Mouse (Mus musculus) testis, adult 2 months (tissue): ENCODE measurements around the gene Ppm1h.

Experiments used
- CTCF ChIP-seq: fragments of 200-500 bp; IDR thresholded peaks from 2 replicates; pipeline ENCODE4 v1.5.1; 2012; ENCODE audit warnings: low read depth, mild to moderate bottlenecking, inconsistent platforms, low read length, moderate library complexity; ENCODE audit not compliant: control insufficient read depth, insufficient read depth, insufficient replicate concordance
- POLR2A ChIP-seq: fragments of 200-500 bp; IDR thresholded peaks from 2 replicates; pipeline ENCODE4 v1.6.1; 2012; ENCODE audit warnings: low read depth, mild to moderate bottlenecking, inconsistent platforms, low read length, moderate library complexity; ENCODE audit not compliant: control insufficient read depth

- TF ChIP-seq CTCF (no peak), POLR2A (no peak)
Observed at GRCm38 (mm10) chr10:122953576-122953975, 275.0 kb downstream of the Ppm1h start.
